Mouse (Mus musculus) heart, embryonic 11.5 days (tissue): ENCODE measurements around the gene Rxfp3. TPM values are rescaled to one million over a fixed set of nuclear protein-coding genes. Genes with fewer than 3 reads are reported as not detected.

Experiments
- ATAC-seq: fragments of 200-750 bp; cut with Nextera tagmentation; replicated peaks from 2 replicates; pipeline ENCODE4 v1.8.0; 2017; ENCODE audit warnings: moderate library complexity; ENCODE audit not compliant: insufficient number of reproducible peaks, low FRiP score, low TSS enrichment
- H3K27ac ChIP-seq: fragments of 300-500 bp; sonication (generic); 2 replicates; pipeline ENCODE4 v1.5.1; 2014; ENCODE audit warnings: mild to moderate bottlenecking, low read depth, low read length
- H3K27me3 ChIP-seq: fragments of 300-500 bp; sonication (generic); 2 replicates; pipeline ENCODE4 v1.6.1; 2014; ENCODE audit warnings: mild to moderate bottlenecking, low read length, mixed read lengths; ENCODE audit not compliant: control insufficient read depth, insufficient read depth
- H3K36me3 ChIP-seq: fragments of 300-500 bp; sonication (generic); 2 replicates; pipeline ENCODE4 v1.6.1; 2014; ENCODE audit warnings: mild to moderate bottlenecking, low read length, moderate library complexity, mixed read lengths; ENCODE audit not compliant: control insufficient read depth, insufficient read depth
- H3K4me1 ChIP-seq: fragments of 300-500 bp; sonication (generic); 2 replicates; pipeline ENCODE4 v1.6.1; 2014; ENCODE audit warnings: low read length; ENCODE audit not compliant: control insufficient read depth, insufficient read depth
- H3K4me2 ChIP-seq: fragments of 300-500 bp; sonication (generic); 2 replicates; pipeline ENCODE4 v1.6.1; 2014; ENCODE audit warnings: mild to moderate bottlenecking, moderate library complexity
- H3K4me3 ChIP-seq: fragments of 300-500 bp; sonication (generic); 2 replicates; pipeline ENCODE4 v1.5.1; 2014; ENCODE audit warnings: low read depth, low read length
- H3K9ac ChIP-seq: fragments of 300-500 bp; sonication (generic); 2 replicates; pipeline ENCODE4 v1.6.1; 2014; ENCODE audit warnings: mild to moderate bottlenecking, low read depth, low read length, moderate library complexity
- H3K9me3 ChIP-seq: fragments of 300-500 bp; sonication (generic); replicated peaks from 2 replicates; pipeline ENCODE4 v1.6.1; 2016; ENCODE audit warnings: low read length; ENCODE audit not compliant: control insufficient read depth
- WGBS: fragments of 180-500 bp; shearing (Covaris S2); extraction: QIAGEN DNeasy Blood & Tissue Kit; methylation state at CpG from one replicate; pipeline ENCODE4 v1.1.7; 2014; ENCODE audit not compliant: insufficient replicate concordance; 5-methylcytosine and 5-hydroxymethylcytosine counted together
- polyA plus RNA-seq: library from polyadenylated mRNA; unstranded; fragments of >200 nt; fragmentation: Nextera tagmentation; extraction: Ambion mirVana; gene quantifications from 2 replicates; pipeline ENCODE4 v1.2.1, GENCODE M21; 2014

Gene Rxfp3
- polyA plus RNA-seq, 1 experiment from 2014 or later = not detected

GRCm38 (mm10) chr15:11040067-11040466 lies 2.3 kb upstream of the Rxfp3 start:
- H3K36me3 ChIP-seq = no peaks in the 10 kb centered on the region
- no peaks in the 10 kb centered on the region for H3K9me3 ChIP-seq
- no peak overlapping the region for H3K27ac ChIP-seq
- H3K4me2 ChIP-seq = no peak overlapping the region
- no peak overlapping the region for H3K4me3 ChIP-seq
- H3K27me3 ChIP-seq = peaks cover 35% of the 10 kb centered on the region
- peaks cover 11% of the 10 kb centered on the region for H3K4me1 ChIP-seq
- H3K9ac ChIP-seq = no peak overlapping the region
- 19% methylated on average over 5 of the region's 5 CpGs for WGBS
- ATAC-seq = no peak; the same call in 1 of the 2 replicates

- WGBS = 5% methylated on average over 12 of the region's 12 CpGs
- Histone ChIP-seq H3K9me3 (no peaks in the 10 kb centered on the region), H3K36me3 (no peaks in the 10 kb centered on the region), H3K27ac (no peak overlapping the region), H3K9ac (no peak overlapping the region), H3K27me3 (peaks cover 51% of the 10 kb centered on the region), H3K4me2 (no peak overlapping the region), H3K4me1 (peaks cover 11% of the 10 kb centered on the region), H3K4me3 (no peak overlapping the region)
- no peak for ATAC-seq
These were observed 685 bp upstream of the Rxfp3 start for GRCm38 (mm10) chr15:11038476-11038875.

DNA sequence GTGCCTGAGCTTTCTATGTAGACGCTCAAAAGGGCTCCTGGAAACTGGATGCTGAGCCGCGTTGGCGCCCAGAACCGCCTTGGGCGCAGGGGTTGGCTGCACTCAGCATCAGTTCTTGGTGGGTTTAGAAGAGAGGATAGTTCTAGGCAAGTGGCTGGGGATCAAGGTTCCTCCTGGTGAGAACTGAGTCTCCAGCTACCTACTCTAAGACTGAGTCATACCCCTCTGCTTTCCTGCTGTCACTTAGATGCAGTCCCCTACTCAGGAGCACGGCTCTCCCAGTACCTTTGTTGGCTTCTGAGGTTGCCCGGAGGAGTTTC lies 455 bp downstream of the Rxfp3 start:
- Histone ChIP-seq H3K9me3 (no peaks in the 10 kb centered on the region), H3K9ac (no peak overlapping the region), H3K27me3 (peaks cover 54% of the 10 kb centered on the region), H3K4me1 (peaks cover 11% of the 10 kb centered on the region), H3K27ac (no peak overlapping the region), H3K4me3 (peak overlapping the region; percentile 41; the same call in 1 of the 2 replicates), H3K4me2 (peak overlapping the region; percentile 71), H3K36me3 (no peaks in the 10 kb centered on the region)
- no peak for ATAC-seq
- 5% methylated on average over 8 of the region's 8 CpGs for WGBS

GRCm38 (mm10) chr15:11036535-11037375 lies 1.0 kb downstream of the Rxfp3 start:
- H3K9ac ChIP-seq = no peak overlapping the region
- peaks cover 11% of the 10 kb centered on the region for H3K4me1 ChIP-seq
- peak overlapping the region; percentile 41 for H3K4me3 ChIP-seq
- H3K4me2 ChIP-seq = peak overlapping the region; percentile 71
- no peak for ATAC-seq
- 4% methylated on average over 49 of the region's 49 CpGs for WGBS
- H3K27me3 ChIP-seq = peaks cover 54% of the 10 kb centered on the region
- H3K9me3 ChIP-seq = no peaks in the 10 kb centered on the region
- H3K27ac ChIP-seq = no peak overlapping the region
- H3K36me3 ChIP-seq = no peaks in the 10 kb centered on the region

DNA sequence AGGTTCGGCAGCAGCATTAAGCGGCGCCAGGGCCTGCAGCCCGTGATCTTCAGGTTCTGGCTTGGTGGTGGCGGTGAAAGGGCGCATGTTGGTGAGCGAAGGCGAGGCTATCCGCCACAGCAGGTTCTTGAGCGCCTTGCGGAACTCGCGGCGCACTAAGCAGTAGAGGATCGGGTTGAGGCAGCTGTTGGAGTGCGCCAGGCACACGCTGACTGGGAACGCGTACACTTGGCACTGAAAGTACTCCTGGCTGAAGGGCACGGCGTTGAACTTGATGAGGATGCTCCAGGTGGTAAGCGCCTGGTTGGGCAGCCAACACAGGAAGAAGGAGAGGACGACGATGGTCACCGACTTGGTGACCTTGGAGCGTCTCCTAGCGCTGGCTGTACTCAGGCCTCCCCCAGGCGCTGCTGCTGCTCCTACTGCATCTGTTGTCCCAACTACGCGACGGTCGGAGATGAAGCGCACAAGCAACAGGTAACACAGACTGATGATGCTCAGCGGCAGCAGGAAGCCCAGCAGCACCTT lies 1.8 kb downstream of the Rxfp3 start:
- Histone ChIP-seq H3K9me3 (no peaks in the 10 kb centered on the region), H3K4me1 (peaks cover 11% of the 10 kb centered on the region), H3K27me3 (peaks cover 54% of the 10 kb centered on the region), H3K4me2 (peak overlapping the region; percentile 71), H3K4me3 (peak overlapping the region; percentile 41), H3K27ac (no peak overlapping the region), H3K9ac (no peak overlapping the region), H3K36me3 (no peaks in the 10 kb centered on the region)
- WGBS = 5% methylated on average over 34 of the region's 34 CpGs
- no peak for ATAC-seq

DNA sequence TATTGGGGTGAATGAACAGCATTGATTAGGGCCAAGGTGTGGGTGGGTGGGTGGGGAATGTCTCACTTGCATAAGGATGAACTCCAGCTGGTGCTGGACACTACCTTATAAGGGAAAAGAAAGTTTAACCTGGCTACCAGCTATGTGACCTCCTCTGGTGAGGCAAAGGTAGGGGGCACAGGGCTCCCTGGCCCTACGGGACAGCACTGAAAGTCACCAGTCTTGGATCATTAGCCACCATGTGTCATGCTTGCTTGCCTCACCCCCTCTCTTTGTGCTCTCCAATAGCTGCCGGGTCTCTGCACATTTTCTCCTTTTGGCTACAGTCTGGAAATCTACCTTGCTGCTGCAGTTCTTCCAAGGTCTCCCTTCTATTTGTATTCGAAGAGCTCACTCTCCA lies 7.6 kb downstream of the Rxfp3 start:
- Histone ChIP-seq H3K27ac (no peak overlapping the region), H3K9me3 (no peaks in the 10 kb centered on the region), H3K27me3 (peaks cover 21% of the 10 kb centered on the region), H3K4me1 (no peaks in the 10 kb centered on the region), H3K9ac (no peak overlapping the region), H3K4me2 (no peak overlapping the region), H3K36me3 (no peaks in the 10 kb centered on the region), H3K4me3 (no peak overlapping the region)
- ATAC-seq = no peak
- 75% methylated on average over 3 of the region's 3 CpGs for WGBS

GRCm38 (mm10) chr15:11026801-11027561 lies 10.8 kb downstream of the Rxfp3 start:
- Histone ChIP-seq H3K9me3 (no peaks in the 10 kb centered on the region), H3K27ac (no peak overlapping the region)

DNA sequence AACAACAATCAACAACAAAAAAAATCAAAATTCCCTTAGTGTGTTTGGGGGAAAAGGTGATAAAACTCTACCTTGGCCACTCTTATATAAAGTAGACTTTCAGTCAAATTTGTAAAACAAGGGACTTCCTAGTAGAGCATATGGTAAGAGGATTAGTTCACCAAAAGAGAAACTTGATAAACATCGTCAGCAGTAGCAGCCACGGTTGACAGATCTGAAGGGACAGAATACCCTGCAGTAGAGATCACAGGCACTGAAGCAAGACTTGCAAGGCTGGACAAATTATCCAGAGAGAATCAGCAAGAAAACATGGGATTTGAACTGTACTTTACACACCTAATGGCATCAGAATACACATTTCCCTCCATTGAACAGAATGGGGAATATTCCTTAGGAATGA lies 22.9 kb downstream of the Rxfp3 start:
- no peak overlapping the region for H3K9ac ChIP-seq
- H3K9me3 ChIP-seq = no peaks in the 10 kb centered on the region
- no peaks in the 10 kb centered on the region for H3K27me3 ChIP-seq
- no peaks in the 10 kb centered on the region for H3K4me1 ChIP-seq
- ATAC-seq = no peak
- H3K27ac ChIP-seq = no peak overlapping the region
- no peak overlapping the region for H3K4me2 ChIP-seq
- H3K36me3 ChIP-seq = no peaks in the 10 kb centered on the region
- WGBS = 52% methylated on average over 2 of the region's 2 CpGs
- no peak overlapping the region for H3K4me3 ChIP-seq

More at GRCm38 (mm10) chr15:11026801-11027561, 10.8 kb downstream of the Rxfp3 start:
- no peak overlapping the region for H3K4me3 ChIP-seq
- WGBS = 57% methylated on average over 4 of the region's 4 CpGs
- H3K27me3 ChIP-seq = no peaks in the 10 kb centered on the region; the same call in 1 of the 2 replicates
- H3K36me3 ChIP-seq = no peaks in the 10 kb centered on the region
- no peaks in the 10 kb centered on the region for H3K4me1 ChIP-seq
- ATAC-seq = no peak
- H3K9ac ChIP-seq = no peak overlapping the region
- H3K4me2 ChIP-seq = no peak overlapping the region
